In genomic region chr6:5379781-5380623, GRCm38 (mm10) we compare ENCODE assay signal across 8 mouse cellular contexts. TPM values are rescaled to one million over a fixed set of nuclear protein-coding genes. Genes with fewer than 3 reads are reported as not detected.
DNase-seq lines count a peak whose midpoint lies in the region; ATAC-seq and TF ChIP-seq lines count a peak whose summit lies in the region.

No protein-coding gene starts in this region.

- WGBS in lung, embryonic 16.5 days, result 32% methylated on average over 22 of the region's 22 CpGs
- 16% methylated on average over 22 of the region's 22 CpGs for WGBS in forebrain, embryonic 10.5 days
- 12% methylated on average over 22 of the region's 22 CpGs for WGBS in hindbrain, postnatal 0 days
- WGBS in liver, embryonic 14.5 days (ENCODE audit: insufficient replicate concordance), result 43% methylated on average over 22 of the region's 22 CpGs

- H3K9me3 ChIP-seq in lung, embryonic 16.5 days (ENCODE audit: control insufficient read depth, low read length), result no peaks in the 10 kb centered on the region
- no peaks in the 10 kb centered on the region for H3K9me3 ChIP-seq in forebrain, embryonic 10.5 days
- H3K9me3 ChIP-seq in hindbrain, postnatal 0 days (ENCODE audit: low read length), result no peaks in the 10 kb centered on the region
- H3K9me3 ChIP-seq in liver, embryonic 14.5 days (ENCODE audit: control insufficient read depth, low read length), result no peaks in the 10 kb centered on the region

- no peak overlapping the region for H3K27ac ChIP-seq in lung, embryonic 16.5 days (ENCODE audit: low read length)
- peak overlapping the region; percentile 93 for H3K27ac ChIP-seq in forebrain, embryonic 10.5 days
- H3K27ac ChIP-seq in hindbrain, postnatal 0 days, result peak overlapping the region; percentile 57
- no peak overlapping the region for H3K27ac ChIP-seq in liver, embryonic 14.5 days

- TF ChIP-seq EP300 in liver, embryonic 14.5 days (IDR thresholded peaks at IDR 0.05; ENCODE audit: low read depth), result no peak

- no peak for DNase-seq in lung, postnatal 36 days
- DNase-seq in forebrain, embryonic 10.5 days (ENCODE audit: extremely low spot score, low spot score), result peak; percentile 67
- peak; percentile 63 for DNase-seq in hindbrain, postnatal 0 days (ENCODE audit: low spot score)
- no peak for DNase-seq in liver, embryonic 14.5 days (ENCODE audit: low read depth in 3 of 3, low spot score in 3 of 3)
- DNase-seq in right cerebral cortex, adult 2 months (ENCODE audit: low spot score in 2 of 2), result peak; percentile 49 to 65
- no peak for DNase-seq in spleen, adult 18-20 months
- DNase-seq in T-cell, adult 2 months (ENCODE audit: low spot score), result no peak

- H3K4me2 ChIP-seq in lung, embryonic 16.5 days (ENCODE audit: low read depth, low read length), result peak overlapping the region; percentile 38
- peak overlapping the region; percentile 49 for H3K4me2 ChIP-seq in hindbrain, postnatal 0 days (ENCODE audit: low read depth, low read length)
- H3K4me2 ChIP-seq in liver, embryonic 14.5 days (ENCODE audit: low read depth), result peak overlapping the region; percentile 22; the same call in 1 of the 2 replicates

- ATAC-seq in lung, embryonic 16.5 days (ENCODE audit: low read depth), result no peak
- ATAC-seq in hindbrain, postnatal 0 days, result peak; percentile 41
- no peak for ATAC-seq in liver, embryonic 14.5 days (ENCODE audit: insufficient read depth)

- H3K36me3 ChIP-seq in lung, embryonic 16.5 days (ENCODE audit: control insufficient read depth, insufficient read depth, low read length), result no peaks in the 10 kb centered on the region
- no peaks in the 10 kb centered on the region for H3K36me3 ChIP-seq in forebrain, embryonic 10.5 days (replicated peaks)
- no peaks in the 10 kb centered on the region for H3K36me3 ChIP-seq in hindbrain, postnatal 0 days (ENCODE audit: insufficient read depth, low read length)
- no peaks in the 10 kb centered on the region for H3K36me3 ChIP-seq in liver, embryonic 14.5 days (replicated peaks; ENCODE audit: control insufficient read depth, insufficient read depth, low read depth)

- peak overlapping the region; percentile 18; the same call in 1 of the 2 replicates for H3K9ac ChIP-seq in lung, embryonic 16.5 days (ENCODE audit: low read length)
- H3K9ac ChIP-seq in hindbrain, postnatal 0 days (replicated peaks; ENCODE audit: low read length), result no peak overlapping the region
- no peak overlapping the region for H3K9ac ChIP-seq in liver, embryonic 14.5 days (replicated peaks)

- no peaks in the 10 kb centered on the region for H3K27me3 ChIP-seq in lung, embryonic 16.5 days (ENCODE audit: control insufficient read depth, insufficient read depth, low read depth, low read length)
- H3K27me3 ChIP-seq in forebrain, embryonic 10.5 days (ENCODE audit: poor library complexity, severe bottlenecking), result no peaks in the 10 kb centered on the region
- H3K27me3 ChIP-seq in hindbrain, postnatal 0 days (ENCODE audit: insufficient read depth, low read length), result no peaks in the 10 kb centered on the region
- peaks cover 13% of the 10 kb centered on the region for H3K27me3 ChIP-seq in liver, embryonic 14.5 days (ENCODE audit: control insufficient read depth, insufficient read depth, low read length)

- H3K4me1 ChIP-seq in lung, embryonic 16.5 days (replicated peaks; ENCODE audit: control insufficient read depth, insufficient read depth, low read length), result peaks cover 15% of the 10 kb centered on the region; the same call in 1 of the 2 replicates
- peaks cover 74% of the 10 kb centered on the region for H3K4me1 ChIP-seq in forebrain, embryonic 10.5 days
- no peaks in the 10 kb centered on the region for H3K4me1 ChIP-seq in hindbrain, postnatal 0 days (ENCODE audit: insufficient read depth, low read length)
- H3K4me1 ChIP-seq in liver, embryonic 14.5 days (replicated peaks; ENCODE audit: control insufficient read depth in 2 of 2, insufficient read depth in 2 of 2, low read length in 1 of 2), result peaks cover 7 to 33% of the 10 kb centered on the region in 2 experiments

- TF ChIP-seq CTCF in hindbrain, postnatal 0 days (IDR thresholded peaks at IDR 0.05; ENCODE audit: low read depth), result peak; percentile 18; the same call in 1 of the 2 replicates
- no peak for TF ChIP-seq CTCF in liver, embryonic 14.5 days (IDR thresholded peaks at IDR 0.05; ENCODE audit: low read depth)

- no peak overlapping the region; the same call in 1 of the 2 replicates for H3K4me3 ChIP-seq in lung, embryonic 16.5 days (ENCODE audit: low read length)
- H3K4me3 ChIP-seq in forebrain, embryonic 10.5 days, result peak overlapping the region; percentile 35
- H3K4me3 ChIP-seq in hindbrain, postnatal 0 days (ENCODE audit: low read length), result 0 out of 2 replicates have a peak overlapping the region, but pooled peaks have one; percentile 2
- H3K4me3 ChIP-seq in liver, embryonic 14.5 days (ENCODE audit: insufficient read depth in 1 of 2, low read depth in 2 of 2, low read length in 2 of 2), result no peak overlapping the region

RNA-seq across cellular contexts. Expression of gene Asb4, which starts 3.2 kb away (rescaled TPM):
- 5.7 and 6.7 TPM in 2 replicates for polyA plus RNA-seq in lung, embryonic 16.5 days (2015; fragmentation: Nextera tagmentation; extraction: Ambion mirVana)
- 23.0 and 25.3 TPM in 2 replicates for polyA plus RNA-seq in forebrain, embryonic 10.5 days (2016; fragmentation: Nextera tagmentation; extraction: Ambion mirVana)
- total RNA-seq in hindbrain, postnatal 0 days (2014; rRNA removed), result 8.3 and 10.6 TPM in 2 replicates
- 13.7 and 16.3 TPM in 2 replicates for polyA plus RNA-seq in hindbrain, postnatal 0 days (2015; fragmentation: Nextera tagmentation; extraction: Ambion mirVana)
- polyA plus RNA-seq in liver, embryonic 14.5 days (2012; rRNA removed), result 2.9 and 4.0 TPM in 2 replicates
- polyA plus RNA-seq in liver, embryonic 14.5 days (2014; fragmentation: Nextera tagmentation; extraction: Ambion mirVana), result 5.6 and 6.1 TPM in 2 replicates

Comparison
In these comparisons a context has a peak if more than half of its experiments do, and no peak if none do; other contexts are left out.
1. H3K27ac ChIP-seq: peak in forebrain, embryonic 10.5 days (single experiment) and hindbrain, postnatal 0 days (single experiment); none in lung, embryonic 16.5 days (single experiment) and liver, embryonic 14.5 days (single experiment).
2. H3K4me3 ChIP-seq: peak in forebrain, embryonic 10.5 days (single experiment) and hindbrain, postnatal 0 days (single experiment); none in lung, embryonic 16.5 days (single experiment) and liver, embryonic 14.5 days (0 of 2).
3. DNase-seq: peak in forebrain, embryonic 10.5 days (single experiment), hindbrain, postnatal 0 days (single experiment) and right cerebral cortex, adult 2 months (2 of 2); none in lung, postnatal 36 days (single experiment), liver, embryonic 14.5 days (0 of 3), spleen, adult 18-20 months (0 of 2) and T-cell, adult 2 months (single experiment).
4. Peak in every context shown above with its lines, with median percentiles within 50 percentile points of each other: H3K4me2 ChIP-seq.